Mouse (Mus musculus) G1E (cell line): ENCODE results near the gene Ppard. TPM values are rescaled to one million over a fixed set of nuclear protein-coding genes. Genes with fewer than 3 reads are reported as not detected.

ENCODE experiments used
- ATAC-seq: 2 replicates; pipeline ENCODE4 v1.8.0; 2016; ENCODE audit warnings: mild to moderate bottlenecking; ENCODE audit not compliant: insufficient number of reproducible peaks, poor library complexity, low FRiP score, severe bottlenecking; ENCODE audit errors: extremely low read depth
- DNase-seq: peaks from one replicate; pipeline ENCODE4 v3.0.0; 2012; ENCODE audit warnings: low spot score
- H3K27me3 ChIP-seq: 2 replicates; pipeline ENCODE4 v1.6.1; 2012; ENCODE audit warnings: mild to moderate bottlenecking, low read length, inconsistent platforms; ENCODE audit not compliant: insufficient read depth
- H3K36me3 ChIP-seq: replicated peaks from 2 replicates; pipeline ENCODE3; 2012; ENCODE audit warnings: mild to moderate bottlenecking, inconsistent platforms
- H3K4me1 ChIP-seq: 2 replicates; pipeline ENCODE4 v1.6.1; 2012; ENCODE audit warnings: low read depth, low read length, inconsistent platforms, mixed read lengths; ENCODE audit not compliant: insufficient read depth
- H3K4me3 ChIP-seq: 2 replicates; pipeline ENCODE4 v1.5.1; 2012; ENCODE audit warnings: low read depth, mild to moderate bottlenecking, inconsistent platforms, low read length, moderate library complexity, mixed read lengths
- H3K9me3 ChIP-seq: replicated peaks from 2 replicates; pipeline ENCODE4 v1.6.1; 2012; ENCODE audit warnings: inconsistent platforms
- CTCF ChIP-seq: IDR thresholded peaks from 2 replicates; pipeline ENCODE4 v1.5.1; 2012; ENCODE audit warnings: low read depth, low read length, inconsistent platforms, mixed read lengths
- GATA1 ChIP-seq: IDR thresholded peaks from 2 replicates; pipeline ENCODE4 v1.6.1; 2012; ENCODE audit warnings: borderline replicate concordance, low read length, inconsistent platforms, mixed read lengths
- GATA2 ChIP-seq: IDR thresholded peaks from 2 replicates; pipeline ENCODE4 v1.6.1; 2012; ENCODE audit warnings: low read depth, low read length, inconsistent platforms, borderline replicate concordance
- POLR2AphosphoS5 ChIP-seq: IDR thresholded peaks from 2 replicates; pipeline ENCODE4 v1.6.1; 2012; ENCODE audit warnings: low read depth, low read length, inconsistent platforms; ENCODE audit not compliant: insufficient replicate concordance
- TAL1 ChIP-seq: conservative IDR thresholded peaks from 2 replicates; pipeline ENCODE4 v1.6.1; 2012; ENCODE audit warnings: low read depth, low read length, inconsistent platforms, mixed read lengths
- polyA plus RNA-seq: library from polyadenylated mRNA; stranded (reverse); fragments of >175 nt; gene quantifications from 2 replicates; pipeline ENCODE4 v1.2.3, GENCODE M21; 2012
- total RNA-seq, 2 experiments: library from RNA; stranded (forward) in 1 of 2; stranded (reverse) in 1 of 2; fragments of 200-1000 nt in 1 of 2; fragments of >200 nt in 1 of 2; fragmentation: Nextera tagmentation in 1 of 2; gene quantifications; 2 replicates each; pipeline ENCODE4 v1.2.3; 2014 to 2017

Ppard gene
- total and polyA plus RNA-seq, 3 experiments: 3.0 to 19.1 (median 17.8) TPM

DNA sequence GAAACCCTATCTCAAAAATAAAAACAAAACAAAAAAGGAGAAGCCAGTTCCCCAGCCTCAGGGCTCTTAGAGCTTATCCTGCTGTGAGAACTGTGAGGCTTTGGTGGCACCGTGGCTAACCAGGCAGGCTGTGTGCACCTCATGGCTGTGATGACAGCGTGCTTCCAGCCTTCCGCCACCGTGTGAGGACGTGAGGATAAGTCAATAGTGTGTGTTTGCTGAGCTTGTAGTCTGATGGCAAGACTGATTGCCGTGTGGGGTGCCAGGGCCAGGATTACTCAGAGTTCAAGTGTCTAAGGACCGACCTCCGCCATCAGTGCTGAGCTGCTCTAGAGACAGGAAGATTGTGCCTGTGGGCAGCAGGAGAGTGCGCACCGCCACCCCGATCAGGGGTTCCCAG lies 58.2 kb downstream of the Ppard start:
- Histone ChIP-seq H3K4me3 (peak overlapping the region; percentile 44; the same call in 1 of the 2 replicates), H3K4me1 (peaks cover 51% of the 10 kb centered on the region), H3K27me3 (peaks cover 4% of the 10 kb centered on the region; the same call in 1 of the 2 replicates), H3K36me3 (peaks cover 74% of the 10 kb centered on the region), H3K9me3 (peaks cover 4% of the 10 kb centered on the region; the same call in 1 of the 2 replicates)
- DNase-seq: no peak
- no peak for TF ChIP-seq GATA1
- TF ChIP-seq GATA2: no peak
- TF ChIP-seq TAL1: no peak
- TF ChIP-seq POLR2AphosphoS5: no peak
- no peak for TF ChIP-seq CTCF
- no peak for ATAC-seq

GRCm38 (mm10) chr17:28291346-28291745 lies 58.8 kb downstream of the Ppard start:
- no peak for ATAC-seq
- TF ChIP-seq CTCF (no peak), POLR2AphosphoS5 (no peak), GATA1 (no peak), TAL1 (no peak), GATA2 (no peak)
- peaks cover 71% of the 10 kb centered on the region for H3K36me3 ChIP-seq

GRCm38 (mm10) chr17:28293716-28294115 lies 61.2 kb downstream of the Ppard start:
- Histone ChIP-seq H3K36me3 (peaks cover 68% of the 10 kb centered on the region), H3K4me3 (no peak overlapping the region), H3K27me3 (no peaks in the 10 kb centered on the region), H3K4me1 (peaks cover 28% of the 10 kb centered on the region), H3K9me3 (peaks cover 4% of the 10 kb centered on the region; the same call in 1 of the 2 replicates)
- no peak for ATAC-seq
- no peak for TF ChIP-seq GATA1
- TF ChIP-seq GATA2: no peak
- TF ChIP-seq TAL1: no peak
- no peak for TF ChIP-seq POLR2AphosphoS5
- TF ChIP-seq CTCF: no peak
- no peak for DNase-seq

More at GRCm38 (mm10) chr17:28291346-28291745, 58.8 kb downstream of the Ppard start:
- peaks cover 46% of the 10 kb centered on the region for H3K4me1 ChIP-seq
- no peaks in the 10 kb centered on the region for H3K27me3 ChIP-seq
- H3K9me3 ChIP-seq: peaks cover 4% of the 10 kb centered on the region; the same call in 1 of the 2 replicates
- H3K4me3 ChIP-seq: no peak overlapping the region
- no peak for DNase-seq

- DNase-seq (no peak), ATAC-seq (no peak)
- peaks cover 76% of the 10 kb centered on the region for H3K36me3 ChIP-seq
- TF ChIP-seq TAL1 (no peak), POLR2AphosphoS5 (no peak), GATA2 (no peak), GATA1 (no peak)
- H3K4me3 ChIP-seq: no peak overlapping the region
- no peaks in the 10 kb centered on the region for H3K27me3 ChIP-seq
- peaks cover 30% of the 10 kb centered on the region for H3K4me1 ChIP-seq
- H3K9me3 ChIP-seq: peaks cover 4% of the 10 kb centered on the region; the same call in 1 of the 2 replicates
Observed at GRCm38 (mm10) chr17:28294449-28295333, 62.2 kb downstream of the Ppard start.

GRCm38 (mm10) chr17:28298888-28299287 lies 66.4 kb downstream of the Ppard start:
- H3K9me3 ChIP-seq: no peaks in the 10 kb centered on the region
- H3K4me1 ChIP-seq: peaks cover 22% of the 10 kb centered on the region
- DNase-seq (no peak), ATAC-seq (no peak)
- peaks cover 69% of the 10 kb centered on the region for H3K36me3 ChIP-seq
- peaks cover 6% of the 10 kb centered on the region; the same call in 1 of the 2 replicates for H3K27me3 ChIP-seq
- TF ChIP-seq GATA1 (no peak), GATA2 (no peak), TAL1 (no peak), CTCF (no peak), POLR2AphosphoS5 (no peak)
- no peak overlapping the region for H3K4me3 ChIP-seq

DNA sequence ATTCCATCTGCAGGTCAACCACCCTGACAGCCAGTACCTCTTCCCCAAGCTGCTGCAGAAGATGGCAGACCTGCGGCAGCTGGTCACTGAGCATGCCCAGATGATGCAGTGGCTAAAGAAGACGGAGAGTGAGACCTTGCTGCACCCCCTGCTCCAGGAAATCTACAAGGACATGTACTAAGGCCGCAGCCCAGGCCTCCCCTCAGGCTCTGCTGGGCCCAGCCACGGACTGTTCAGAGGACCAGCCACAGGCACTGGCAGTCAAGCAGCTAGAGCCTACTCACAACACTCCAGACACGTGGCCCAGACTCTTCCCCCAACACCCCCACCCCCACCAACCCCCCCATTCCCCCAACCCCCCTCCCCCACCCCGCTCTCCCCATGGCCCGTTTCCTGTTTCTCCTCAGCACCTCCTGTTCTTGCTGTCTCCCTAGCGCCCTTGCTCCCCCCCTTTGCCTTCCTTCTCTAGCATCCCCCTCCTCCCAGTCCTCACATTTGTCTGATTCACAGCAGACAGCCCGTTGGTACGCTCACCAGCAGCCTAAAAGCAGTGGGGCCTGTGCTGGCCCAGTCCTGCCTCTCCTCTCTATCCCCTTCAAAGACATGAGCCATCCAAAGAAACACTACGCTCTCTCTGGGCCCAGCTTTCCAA lies 67.3 kb downstream of the Ppard start:
- H3K27me3 ChIP-seq: peaks cover 10% of the 10 kb centered on the region; the same call in 1 of the 2 replicates
- peaks cover 60% of the 10 kb centered on the region for H3K36me3 ChIP-seq
- peaks cover 17% of the 10 kb centered on the region for H3K4me1 ChIP-seq
- TF ChIP-seq GATA1: no peak
- no peak for TF ChIP-seq POLR2AphosphoS5
- no peak for TF ChIP-seq GATA2
- no peak for TF ChIP-seq CTCF
- TF ChIP-seq TAL1: no peak
- ATAC-seq: no peak
- H3K4me3 ChIP-seq: no peak overlapping the region
- H3K9me3 ChIP-seq: no peaks in the 10 kb centered on the region
- no peak for DNase-seq
